Mouse (Mus musculus): Measurements from ENCODE around the gene Pla2g3. TPM values are rescaled to one million over a fixed set of nuclear protein-coding genes. Genes with fewer than 3 reads are reported as not detected.
A peak's percentile ranks its signal among the peaks of the same experiment; 100 is the strongest.

Pla2g3 gene
- polyA plus RNA-seq, 1 experiment from 2014 or later = 0.46 TPM

GRCm38 (mm10) chr11:3532101-3532931, 44.2 kb downstream of the Pla2g3 start:
- no peaks in the 10 kb centered on the region for H3K9me3 ChIP-seq (ENCODE audit: low read depth, low read length)
- peaks cover 87% of the 10 kb centered on the region for H3K36me3 ChIP-seq (ENCODE audit: insufficient read depth)
- ATAC-seq (ENCODE audit: insufficient read depth) (no peak), DNase-seq (no peak)
- no peaks in the 10 kb centered on the region for H3K27me3 ChIP-seq (ENCODE audit: insufficient read depth, low read length)
- peaks cover 15% of the 10 kb centered on the region; the same call in 1 of the 2 replicates for H3K4me1 ChIP-seq (ENCODE audit: insufficient read depth)
- WGBS = 83% methylated on average over 16 of the region's 16 CpGs
- H3K9ac ChIP-seq = no peak overlapping the region
- TF ChIP-seq CTCF (IDR thresholded peaks at IDR 0.05; ENCODE audit: low read depth) = no peak
- no peak overlapping the region for H3K4me2 ChIP-seq
- H3K27ac ChIP-seq (ENCODE audit: low read depth) = no peak overlapping the region
- H3K4me3 ChIP-seq (ENCODE audit: low read depth, low read length) = no peak overlapping the region

GRCm38 (mm10) chr11:3533406-3533932, 45.4 kb downstream of the Pla2g3 start:
- DNase-seq = no peak
- H3K27me3 ChIP-seq (ENCODE audit: insufficient read depth, low read length) = no peaks in the 10 kb centered on the region
- peaks cover 24% of the 10 kb centered on the region for H3K4me1 ChIP-seq (ENCODE audit: insufficient read depth)
- WGBS = 86% methylated on average over 17 of the region's 17 CpGs
- TF ChIP-seq CTCF (IDR thresholded peaks at IDR 0.05; ENCODE audit: low read depth) = no peak
- no peaks in the 10 kb centered on the region for H3K9me3 ChIP-seq (ENCODE audit: low read depth, low read length)
- H3K27ac ChIP-seq (ENCODE audit: low read depth) = no peak overlapping the region
- peaks cover 77% of the 10 kb centered on the region for H3K36me3 ChIP-seq (ENCODE audit: insufficient read depth)
- H3K4me2 ChIP-seq = no peak overlapping the region
- H3K4me3 ChIP-seq (ENCODE audit: low read depth, low read length) = no peak overlapping the region
- no peak overlapping the region for H3K9ac ChIP-seq
- no peak for ATAC-seq (ENCODE audit: insufficient read depth)

DNA sequence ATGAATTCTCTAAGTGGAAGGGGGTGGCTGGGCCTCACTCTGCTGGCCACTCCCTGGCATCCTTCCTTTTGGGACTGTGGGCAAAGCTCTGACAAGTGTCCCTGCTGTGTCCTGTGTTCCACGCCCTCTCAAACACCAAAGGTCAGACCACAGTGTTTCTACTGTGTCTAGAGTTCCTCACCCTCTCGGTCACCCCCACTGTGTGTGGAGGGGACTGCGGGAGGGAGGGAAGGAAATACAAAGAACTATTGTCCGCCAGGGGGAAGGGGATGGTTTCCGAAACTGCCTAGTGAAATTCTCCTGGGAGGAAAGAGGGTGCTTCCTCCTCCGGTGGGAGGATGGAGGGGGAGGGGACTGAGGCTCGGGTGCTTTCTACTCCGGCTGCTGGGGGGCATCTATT, 46.9 kb downstream of the Pla2g3 start:
- no peak for DNase-seq
- TF ChIP-seq CTCF (IDR thresholded peaks at IDR 0.05; ENCODE audit: low read depth) = no peak
- no peaks in the 10 kb centered on the region for H3K27me3 ChIP-seq (ENCODE audit: insufficient read depth, low read length)
- H3K27ac ChIP-seq (ENCODE audit: low read depth) = peak overlapping the region; percentile 97
- peaks cover 24% of the 10 kb centered on the region for H3K4me1 ChIP-seq (ENCODE audit: insufficient read depth)
- peaks cover 62% of the 10 kb centered on the region for H3K36me3 ChIP-seq (ENCODE audit: insufficient read depth)
- ATAC-seq (ENCODE audit: insufficient read depth) = peak; percentile 1; the same call in 1 of the 2 replicates
- peak overlapping the region; percentile 51 for H3K9ac ChIP-seq
- peak overlapping the region; percentile 82 for H3K4me2 ChIP-seq
- H3K9me3 ChIP-seq (ENCODE audit: low read depth, low read length) = no peaks in the 10 kb centered on the region
- WGBS = 19% methylated on average over 8 of the region's 8 CpGs
- H3K4me3 ChIP-seq (ENCODE audit: low read depth, low read length) = peak overlapping the region; percentile 64

DNA sequence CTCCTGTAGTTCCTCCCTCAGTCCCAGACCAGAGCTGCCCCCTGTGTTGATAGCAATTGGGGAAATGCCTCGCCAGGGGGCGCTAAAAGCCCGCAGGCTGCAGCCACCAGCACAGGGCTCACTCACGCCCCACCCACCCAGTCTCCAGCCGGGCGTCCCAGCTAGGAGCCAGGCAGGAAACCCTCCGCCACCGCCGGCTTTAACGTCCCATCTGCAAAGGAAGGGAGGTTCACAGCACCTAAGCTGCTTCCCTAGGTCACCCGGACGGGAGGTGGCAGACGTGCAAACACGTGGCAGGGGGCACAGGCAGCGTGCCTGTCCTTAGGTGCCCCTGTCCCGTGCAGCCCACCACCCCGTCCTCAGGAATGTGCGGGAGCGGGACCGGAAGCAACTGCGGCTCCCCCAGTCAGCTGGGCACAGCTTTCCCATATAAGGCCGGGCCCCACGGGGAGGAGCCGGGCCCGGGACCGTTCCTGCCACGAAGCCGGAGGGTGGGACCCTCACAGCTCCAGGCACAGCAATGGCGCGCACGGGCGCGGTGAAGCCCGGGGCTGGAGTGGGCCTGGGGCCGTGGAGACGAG, 47.4 kb downstream of the Pla2g3 start:
- Histone ChIP-seq H3K4me2 (peak overlapping the region; percentile 82), H3K27ac (ENCODE audit: low read depth) (peak overlapping the region; percentile 97), H3K9me3 (ENCODE audit: low read depth, low read length) (no peaks in the 10 kb centered on the region), H3K27me3 (ENCODE audit: insufficient read depth, low read length) (no peaks in the 10 kb centered on the region), H3K4me1 (ENCODE audit: insufficient read depth) (peaks cover 24% of the 10 kb centered on the region), H3K4me3 (ENCODE audit: low read depth, low read length) (peak overlapping the region; percentile 64), H3K36me3 (ENCODE audit: insufficient read depth) (peaks cover 57% of the 10 kb centered on the region), H3K9ac (peak overlapping the region; percentile 51)
- ATAC-seq (ENCODE audit: insufficient read depth) = peak; percentile 86
- DNase-seq = peak; percentile 98
- under 1% methylated on average over 36 of the region's 36 CpGs for WGBS
- TF ChIP-seq CTCF (IDR thresholded peaks at IDR 0.05; ENCODE audit: low read depth) = peak; percentile 91

GRCm38 (mm10) chr11:3536082-3536481, 48.0 kb downstream of the Pla2g3 start:
- DNase-seq (no peak), ATAC-seq (ENCODE audit: insufficient read depth) (no peak)
- Histone ChIP-seq H3K9me3 (ENCODE audit: low read depth, low read length) (no peaks in the 10 kb centered on the region), H3K4me2 (peak overlapping the region; percentile 82), H3K9ac (peak overlapping the region; percentile 51), H3K4me1 (ENCODE audit: insufficient read depth) (peaks cover 24% of the 10 kb centered on the region), H3K27ac (ENCODE audit: low read depth) (peak overlapping the region; percentile 97), H3K27me3 (ENCODE audit: insufficient read depth, low read length) (no peaks in the 10 kb centered on the region), H3K4me3 (ENCODE audit: low read depth, low read length) (peak overlapping the region; percentile 64), H3K36me3 (ENCODE audit: insufficient read depth) (peaks cover 51% of the 10 kb centered on the region)
- 36% methylated on average over 5 of the region's 5 CpGs for WGBS
- no peak for TF ChIP-seq CTCF (IDR thresholded peaks at IDR 0.05; ENCODE audit: low read depth)

- Histone ChIP-seq H3K4me1 (ENCODE audit: insufficient read depth) (peaks cover 24% of the 10 kb centered on the region), H3K27ac (ENCODE audit: low read depth) (peak overlapping the region; percentile 97; the same call in 1 of the 2 replicates), H3K9me3 (ENCODE audit: low read depth, low read length) (no peaks in the 10 kb centered on the region), H3K4me3 (ENCODE audit: low read depth, low read length) (peak overlapping the region; percentile 64), H3K27me3 (ENCODE audit: insufficient read depth, low read length) (no peaks in the 10 kb centered on the region), H3K9ac (no peak overlapping the region), H3K4me2 (peak overlapping the region; percentile 82), H3K36me3 (ENCODE audit: insufficient read depth) (peaks cover 43% of the 10 kb centered on the region)
- DNase-seq (no peak), ATAC-seq (ENCODE audit: insufficient read depth) (no peak)
- TF ChIP-seq CTCF (IDR thresholded peaks at IDR 0.05; ENCODE audit: low read depth) = no peak
- 85% methylated on average over 5 of the region's 5 CpGs for WGBS
Observed at GRCm38 (mm10) chr11:3536745-3537333, 48.8 kb downstream of the Pla2g3 start.

All from lung, embryonic 14.5 days (tissue).